ENCODE assay signal across 24 mouse cellular contexts in the genomic region with DNA sequence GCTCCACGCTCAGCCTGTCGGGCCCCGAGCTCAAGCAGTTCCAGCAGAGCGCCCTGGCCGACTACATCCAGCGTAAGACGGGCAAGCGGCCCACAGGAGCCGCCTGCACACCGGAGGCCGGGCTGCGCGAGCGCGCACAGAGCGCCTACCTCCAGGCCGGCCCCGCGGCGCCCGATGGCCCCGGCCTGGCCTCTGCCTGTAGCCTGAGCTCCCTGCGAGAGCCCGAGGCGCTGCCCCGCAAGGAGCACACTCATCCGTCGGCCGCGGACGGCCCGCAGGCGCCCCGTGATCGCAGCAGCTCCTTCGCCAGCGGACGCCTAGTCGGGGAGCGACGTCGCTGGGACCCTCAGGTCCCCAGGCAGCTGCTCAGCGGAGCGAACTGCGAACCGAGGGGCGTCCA.
DNase-seq lines count a peak whose midpoint lies in the region; ATAC-seq and TF ChIP-seq lines count a peak whose summit lies in the region.
"Had no signal": no experiment of that assay in that cellular context is flagged by ENCODE, and none has a peak within 500 bp of the region (broad histone marks: within the 10 kb centered on the region; RNA-seq: fewer than 3 reads in every experiment).

No protein-coding gene starts in this region.

- H3K9me3 ChIP-seq in heart, embryonic 15.5 days (replicated peaks), result peaks cover 14% of the 10 kb centered on the region
- H3K9me3 ChIP-seq in kidney, postnatal 0 days (replicated peaks; ENCODE audit: low read length), result peaks cover 17% of the 10 kb centered on the region
- H3K9me3 ChIP-seq in ES-Bruce4 (replicated peaks; ENCODE audit: control insufficient read depth, insufficient read depth, low read length, poor library complexity, severe bottlenecking), result no peaks in the 10 kb centered on the region
- peaks cover 34% of the 10 kb centered on the region for H3K9me3 ChIP-seq in embryonic facial prominence, embryonic 10.5 days

- 0 out of 2 replicates have a peak, but pooled peaks have one; percentile 25 for ATAC-seq in heart, embryonic 15.5 days (replicated peaks; ENCODE audit: insufficient number of reproducible peaks, insufficient read depth, low FRiP score, low read depth)
- ATAC-seq in kidney, postnatal 0 days (replicated peaks; ENCODE audit: low FRiP score, low read depth), result peak; percentile 52; the same call in 1 of the 2 replicates
- ATAC-seq: liver, embryonic 12.5 days had no signal

- no peak for DNase-seq in heart, adult 9 months (ENCODE audit: low spot score in 2 of 2)
- no peak for DNase-seq in kidney, postnatal 0 days (ENCODE audit: low spot score)
- DNase-seq in kidney, adult 2 months, result no peak
- no peak for DNase-seq in embryonic facial prominence, embryonic 10.5 days (ENCODE audit: low spot score)
- no peak for DNase-seq in adipocyte (ENCODE audit: low spot score)
- DNase-seq in layer of hippocampus, adult 8-10 months (ENCODE audit: low spot score in 2 of 2), result no peak
- DNase-seq: adrenal gland, adult 8-10 months; cerebellum, adult 11 months; cerebellum, postnatal 25 days; heart, adult 11 months; kidney, adult 9 months; left cerebral cortex, postnatal 4 days; lung, postnatal 10 days; right cerebral cortex, postnatal 25 days; thymus, postnatal 36 days had no signal

- no peaks in the 10 kb centered on the region for H3K27me3 ChIP-seq in heart, embryonic 15.5 days
- no peaks in the 10 kb centered on the region for H3K27me3 ChIP-seq in kidney, postnatal 0 days (ENCODE audit: insufficient read depth, low read length)
- H3K27me3 ChIP-seq in kidney, adult 2 months (replicated peaks; ENCODE audit: control insufficient read depth, insufficient read depth, low read length), result no peaks in the 10 kb centered on the region
- no peaks in the 10 kb centered on the region for H3K27me3 ChIP-seq in ES-Bruce4 (ENCODE audit: control insufficient read depth, insufficient read depth, low read length, poor library complexity, severe bottlenecking)
- peaks cover 8% of the 10 kb centered on the region; the same call in 1 of the 2 replicates for H3K27me3 ChIP-seq in embryonic facial prominence, embryonic 10.5 days (replicated peaks; ENCODE audit: low read depth, poor library complexity, severe bottlenecking)
- H3K27me3 ChIP-seq: hindbrain, embryonic 13.5 days; neural tube, embryonic 15.5 days had no signal

- H3K9ac ChIP-seq in heart, embryonic 15.5 days, result no peak overlapping the region
- no peak overlapping the region for H3K9ac ChIP-seq in kidney, postnatal 0 days (ENCODE audit: low read depth, low read length)
- peak overlapping the region; percentile 75 for H3K9ac ChIP-seq in ES-Bruce4 (ENCODE audit: low read depth, poor library complexity, severe bottlenecking)
- H3K9ac ChIP-seq: hindbrain, embryonic 13.5 days; liver, embryonic 12.5 days; neural tube, embryonic 15.5 days had no signal

- TF ChIP-seq POLR2A in kidney, adult 2 months (IDR thresholded peaks at IDR 0.05; ENCODE audit: low read depth, low read length), result no peak
- no peak for TF ChIP-seq POLR2A in ES-Bruce4 (IDR thresholded peaks at IDR 0.05; ENCODE audit: insufficient read depth, low read length)

- no peak overlapping the region for H3K27ac ChIP-seq in heart, embryonic 15.5 days
- H3K27ac ChIP-seq in kidney, postnatal 0 days, result no peak overlapping the region
- H3K27ac ChIP-seq in kidney, adult 2 months (ENCODE audit: insufficient read depth, low read depth, low read length), result no peak overlapping the region
- no peak overlapping the region for H3K27ac ChIP-seq in ES-Bruce4 (ENCODE audit: insufficient read depth, low read length)
- H3K27ac ChIP-seq in embryonic facial prominence, embryonic 10.5 days (replicated peaks), result no peak overlapping the region; the same call in 1 of the 2 replicates
- H3K27ac ChIP-seq: hindbrain, embryonic 13.5 days; layer of hippocampus, adult 2 months; liver, embryonic 12.5 days; neural tube, embryonic 15.5 days; stomach, postnatal 0 days had no signal

- peaks cover 7% of the 10 kb centered on the region; the same call in 1 of the 2 replicates for H3K4me1 ChIP-seq in heart, embryonic 15.5 days (replicated peaks)
- no peaks in the 10 kb centered on the region for H3K4me1 ChIP-seq in kidney, postnatal 0 days (replicated peaks; ENCODE audit: insufficient read depth, low read length)
- H3K4me1 ChIP-seq in kidney, adult 2 months (ENCODE audit: control insufficient read depth, insufficient read depth, low read length), result no peaks in the 10 kb centered on the region
- no peaks in the 10 kb centered on the region for H3K4me1 ChIP-seq in ES-Bruce4 (ENCODE audit: control insufficient read depth, insufficient read depth, low read length)
- no peaks in the 10 kb centered on the region for H3K4me1 ChIP-seq in embryonic facial prominence, embryonic 10.5 days
- H3K4me1 ChIP-seq: hindbrain, embryonic 13.5 days; liver, embryonic 12.5 days; neural tube, embryonic 15.5 days had no signal

- no peak overlapping the region for H3K4me2 ChIP-seq in heart, embryonic 15.5 days
- H3K4me2 ChIP-seq in kidney, postnatal 0 days (ENCODE audit: low read length), result no peak overlapping the region
- H3K4me2 ChIP-seq: hindbrain, embryonic 13.5 days; liver, embryonic 12.5 days; neural tube, embryonic 15.5 days had no signal

- no peak for TF ChIP-seq CTCF in kidney, postnatal 0 days (IDR thresholded peaks at IDR 0.05; ENCODE audit: low read depth)
- no peak for TF ChIP-seq CTCF in kidney, adult 2 months (conservative IDR thresholded peaks at IDR 0.05; ENCODE audit: insufficient read depth, insufficient read length, low read depth, low read length)
- no peak for TF ChIP-seq CTCF in ES-Bruce4 (IDR thresholded peaks at IDR 0.05; ENCODE audit: low read depth, low read length)

- no peak for TF ChIP-seq EP300 in ES-Bruce4 (IDR thresholded peaks at IDR 0.05; ENCODE audit: insufficient read depth, low read depth, low read length)

- WGBS in heart, embryonic 15.5 days, result 72% methylated on average over 46 of the region's 47 CpGs
- 95% methylated on average over 47 of the region's 47 CpGs for WGBS in kidney, postnatal 0 days
- WGBS in kidney, adult 2 months, result 97% methylated on average over 47 of the region's 47 CpGs
- WGBS in embryonic facial prominence, embryonic 10.5 days, result 83% methylated on average over 47 of the region's 47 CpGs

- no peak overlapping the region for H3K4me3 ChIP-seq in heart, embryonic 15.5 days
- H3K4me3 ChIP-seq in kidney, postnatal 0 days (replicated peaks; ENCODE audit: low read depth, low read length), result no peak overlapping the region
- H3K4me3 ChIP-seq in kidney, adult 2 months (ENCODE audit: insufficient read depth, low read depth, low read length), result no peak overlapping the region
- peak overlapping the region; percentile 64 for H3K4me3 ChIP-seq in ES-Bruce4 (ENCODE audit: low read depth, low read length)
- H3K4me3 ChIP-seq in embryonic facial prominence, embryonic 10.5 days, result peak overlapping the region; percentile 23; the same call in 1 of the 2 replicates
- H3K4me3 ChIP-seq: hindbrain, embryonic 13.5 days; layer of hippocampus, adult 2 months; liver, embryonic 12.5 days; myocyte; neural tube, embryonic 15.5 days had no signal

- peaks cover 40% of the 10 kb centered on the region for H3K36me3 ChIP-seq in heart, embryonic 15.5 days
- H3K36me3 ChIP-seq in kidney, postnatal 0 days (ENCODE audit: insufficient read depth, low read length), result peaks cover 38% of the 10 kb centered on the region
- peaks cover 25% of the 10 kb centered on the region for H3K36me3 ChIP-seq in kidney, adult 2 months (ENCODE audit: control insufficient read depth, insufficient read depth, low read length)
- peaks cover 30% of the 10 kb centered on the region for H3K36me3 ChIP-seq in ES-Bruce4 (ENCODE audit: control insufficient read depth, insufficient read depth, low read length, poor library complexity, severe bottlenecking)
- H3K36me3 ChIP-seq in embryonic facial prominence, embryonic 10.5 days (replicated peaks), result peaks cover 74% of the 10 kb centered on the region
- H3K36me3 ChIP-seq: G1E had no signal

Comparison
In these comparisons a context has a peak if more than half of its experiments do, and no peak if none do; other contexts are left out.
1. H3K4me3 ChIP-seq: peak in ES-Bruce4 (single experiment) and embryonic facial prominence, embryonic 10.5 days (single experiment); none in heart, embryonic 15.5 days (single experiment), kidney, postnatal 0 days (single experiment) and kidney, adult 2 months (single experiment).